Mouse (Mus musculus) thymus, postnatal 0 days (tissue): ENCODE data around the gene Nkiras2. TPM values are rescaled to one million over a fixed set of nuclear protein-coding genes. Genes with fewer than 3 reads are reported as not detected.
"Not testable (repeated sequence)": the region's sequence is repeated elsewhere in the genome, so short reads cannot be mapped to it uniquely, and the experiment has no call there.

Experiments used
- DNase-seq: peaks from one replicate; pipeline ENCODE4 v3.0.0-alpha.2; 2015; ENCODE audit warnings: low spot score
- polyA plus RNA-seq: library from polyadenylated mRNA; unstranded; fragments of >200 nt; fragmentation: Nextera tagmentation; extraction: Ambion mirVana; gene quantifications from 2 replicates; pipeline ENCODE4 v1.2.1, GENCODE M21; 2015

Nkiras2 gene
- polyA plus RNA-seq, 1 experiment from 2014 or later: 39.7 TPM

DNA sequence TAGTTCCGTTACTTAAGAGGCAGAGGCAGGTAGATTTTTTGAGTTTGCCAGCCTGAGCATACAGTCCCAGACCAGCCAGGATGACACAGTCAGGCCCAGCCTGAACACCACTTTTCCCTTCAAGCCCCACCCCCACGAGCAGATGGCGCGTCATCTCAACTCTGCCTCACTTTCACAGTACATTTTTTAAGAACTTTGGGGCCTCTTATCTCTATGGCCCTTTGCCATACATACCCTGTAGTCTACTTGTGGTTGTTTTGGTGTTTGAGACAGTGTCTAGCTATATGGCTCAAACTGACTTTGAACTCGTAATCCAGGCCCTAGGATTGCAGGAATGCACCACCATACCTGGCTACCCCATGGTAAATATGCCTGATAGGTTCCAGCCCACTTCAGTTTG, 9.0 kb downstream of the Nkiras2 start:
- no peak for DNase-seq

DNA sequence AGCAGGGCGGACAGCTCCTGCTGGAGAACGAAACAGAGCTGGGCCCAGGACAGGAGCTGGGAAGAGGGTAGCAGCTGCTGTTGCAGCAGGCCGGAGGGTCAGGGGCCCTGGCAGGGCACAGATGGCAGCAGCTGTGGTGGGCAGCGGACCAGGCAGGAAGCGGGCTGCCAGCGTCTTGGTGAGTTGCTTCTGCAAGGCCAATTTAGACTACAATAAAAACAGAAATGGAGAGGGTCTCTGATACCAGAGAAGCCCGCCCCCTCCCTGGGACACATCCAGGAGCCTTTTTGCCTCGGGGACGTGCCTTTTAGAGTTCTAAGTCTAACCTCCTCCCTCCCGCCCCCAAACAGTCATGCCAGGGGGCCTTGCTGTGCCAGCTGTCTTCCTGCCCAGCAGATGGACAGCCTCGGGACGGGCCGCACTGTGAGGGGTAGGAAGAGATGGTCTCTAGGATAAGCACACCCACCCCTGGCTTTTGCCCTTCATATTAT, 9.9 kb downstream of the Nkiras2 start:
- no peak for DNase-seq

DNA sequence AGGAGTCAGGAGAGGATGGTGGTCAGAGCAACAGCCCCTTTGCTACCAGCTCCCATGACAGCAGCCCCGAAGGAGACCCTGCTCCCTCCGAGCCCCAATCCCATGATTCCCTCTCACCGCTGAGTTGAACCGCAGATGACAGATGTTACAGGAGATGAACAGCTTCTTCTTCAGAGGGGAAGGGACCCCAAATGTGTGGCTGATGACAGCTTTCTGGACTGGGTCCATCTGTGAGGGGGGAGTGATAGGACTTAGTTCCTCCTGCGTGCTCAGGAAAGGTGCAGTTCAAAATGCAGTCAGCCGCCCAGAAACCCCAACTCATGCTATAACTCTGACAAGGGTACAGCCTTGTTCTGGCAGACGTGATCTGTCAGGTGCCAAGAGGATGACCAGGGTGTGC, 15.5 kb downstream of the Nkiras2 start:
- DNase-seq: no peak

DNA sequence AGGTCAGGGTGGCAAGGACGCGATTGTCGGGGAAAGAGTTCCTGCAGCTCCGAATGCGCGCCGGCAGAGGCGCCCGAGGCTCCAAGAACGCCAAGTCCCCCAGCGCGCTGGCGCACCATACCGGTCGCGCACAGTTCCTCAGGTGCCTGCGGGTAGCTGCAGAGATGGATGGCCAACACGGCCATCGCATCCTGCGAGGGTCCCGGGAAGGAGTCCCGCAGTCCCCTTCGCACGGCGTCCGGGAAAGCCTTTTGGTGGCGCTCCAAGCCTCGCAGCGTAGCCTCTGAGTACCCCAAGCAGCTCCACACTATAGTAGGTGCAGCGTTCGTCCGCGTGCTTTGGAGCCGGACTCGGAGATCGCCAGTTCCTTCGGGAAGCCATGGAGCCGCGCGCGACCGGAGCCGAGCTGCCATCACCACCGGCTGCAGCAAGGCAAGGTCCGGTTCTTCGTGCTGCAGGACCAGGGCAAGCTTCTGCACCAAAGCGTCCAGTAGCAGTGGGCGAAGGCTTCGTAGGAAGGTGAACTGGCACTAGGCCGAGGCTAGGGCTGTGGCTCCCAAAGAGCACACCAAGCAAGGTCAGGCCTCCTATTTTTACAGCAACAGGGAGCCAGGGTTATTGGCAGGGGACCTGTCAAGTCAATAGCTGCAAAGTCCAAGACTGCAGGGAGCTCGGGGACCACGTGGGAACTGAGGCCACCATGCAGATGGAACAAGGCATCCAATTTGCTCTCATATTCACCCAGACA, 21.3 kb downstream of the Nkiras2 start:
- peak; percentile 55 for DNase-seq

DNA sequence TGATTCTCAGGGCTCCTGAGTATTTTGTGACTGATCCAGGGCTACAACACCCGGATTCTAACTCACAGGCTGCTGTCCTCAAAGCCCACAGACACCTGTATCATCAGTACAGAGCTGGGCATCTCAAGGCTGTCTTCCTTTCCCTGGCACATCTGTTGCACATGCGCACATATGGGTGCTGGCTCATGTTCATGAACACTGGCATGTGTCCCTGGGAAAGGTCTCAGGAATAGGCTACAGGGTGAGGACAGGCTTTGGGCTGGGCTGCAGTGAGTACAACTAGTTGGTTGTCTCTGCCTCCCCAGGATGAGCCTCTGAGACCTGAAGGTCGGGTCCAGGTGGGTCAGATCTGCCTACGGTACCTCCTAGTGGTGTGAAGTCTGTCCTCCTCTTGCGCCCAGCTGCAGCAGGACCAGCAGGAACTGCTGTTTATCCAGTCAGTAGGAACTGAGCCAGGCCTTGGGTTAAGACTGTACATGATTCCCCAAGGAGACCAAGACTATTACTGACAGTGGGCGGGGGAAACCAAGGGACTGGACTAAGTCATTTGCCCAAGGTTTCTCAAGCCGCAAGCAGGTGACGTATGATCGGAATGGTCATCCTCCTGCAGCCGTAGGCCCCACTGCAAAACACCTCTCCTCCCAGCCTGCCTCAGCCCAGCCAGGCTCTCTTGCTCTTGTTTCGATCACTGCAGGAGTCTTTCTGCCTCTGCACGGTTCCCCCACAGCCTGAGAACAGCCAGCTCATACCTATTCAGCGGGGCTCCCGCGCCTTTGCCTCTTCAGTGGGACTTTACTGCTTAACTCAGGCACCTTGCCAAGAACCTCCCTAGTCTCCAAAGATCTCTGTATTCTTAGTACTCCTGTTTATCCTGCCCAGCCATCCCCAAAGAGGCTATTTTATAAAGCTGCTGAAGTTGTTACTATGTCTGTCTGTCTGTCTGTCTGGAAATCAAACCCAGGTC, 24.9 kb downstream of the Nkiras2 start:
- no peak for DNase-seq

DNA sequence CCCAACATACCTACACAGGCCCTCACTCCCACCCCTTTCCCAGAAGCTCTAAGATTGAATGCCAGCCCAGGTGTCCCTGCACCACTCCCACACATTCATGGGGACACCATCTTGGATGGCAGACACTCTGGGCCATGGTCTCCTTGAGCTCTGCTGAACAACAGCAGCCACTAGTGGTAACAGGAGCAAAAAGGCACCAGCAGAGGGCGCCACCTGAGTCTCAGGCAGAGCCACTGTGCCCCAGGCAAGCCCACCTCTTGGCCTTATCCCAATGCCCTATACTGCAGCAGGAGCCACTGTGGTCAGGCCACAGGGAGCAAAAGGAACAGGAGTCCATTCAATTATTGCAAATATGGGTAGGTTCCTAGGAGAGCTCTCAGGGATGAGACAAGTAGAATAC, 27.2 kb downstream of the Nkiras2 start:
- peak; percentile 73 for DNase-seq

DNA sequence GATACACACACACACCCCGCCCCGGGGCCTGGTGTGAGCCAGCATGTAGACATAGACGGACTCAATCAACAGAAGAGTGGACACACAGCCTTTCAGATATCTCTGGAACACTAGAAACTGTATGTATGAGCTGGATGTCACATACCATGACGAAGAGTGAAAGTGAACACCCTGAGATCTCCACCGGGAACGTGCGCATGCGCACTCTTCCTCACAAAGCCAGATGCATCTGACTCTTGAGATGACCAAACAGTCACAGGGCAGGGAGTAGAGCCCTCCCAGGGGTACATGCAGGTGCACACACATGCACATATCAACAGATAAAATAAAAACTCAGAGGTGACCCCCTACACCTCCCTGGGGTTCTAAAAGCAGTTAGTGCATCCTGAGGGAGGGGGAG, 29.4 kb downstream of the Nkiras2 start:
- no peak for DNase-seq

DNA sequence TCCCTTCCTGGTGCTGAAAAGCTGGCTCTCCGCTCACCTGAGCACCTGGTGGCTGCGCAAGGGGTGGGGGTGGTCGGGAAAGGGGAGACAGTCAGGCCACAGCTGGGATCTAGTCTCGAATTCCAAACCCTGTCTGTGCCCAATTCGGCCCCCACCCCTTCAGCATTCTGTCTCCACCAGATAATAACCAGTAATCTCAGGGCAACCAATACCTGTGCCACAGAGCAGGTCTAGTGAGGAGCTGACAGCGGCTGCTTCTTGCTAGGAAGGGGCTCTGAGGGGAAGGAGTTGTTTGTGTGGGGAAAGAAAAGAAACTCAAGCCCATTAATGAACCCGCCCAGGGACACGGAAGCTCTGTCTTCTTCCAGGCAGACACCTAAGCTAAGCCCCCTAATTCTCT, 32.2 kb downstream of the Nkiras2 start:
- no peak for DNase-seq

DNA sequence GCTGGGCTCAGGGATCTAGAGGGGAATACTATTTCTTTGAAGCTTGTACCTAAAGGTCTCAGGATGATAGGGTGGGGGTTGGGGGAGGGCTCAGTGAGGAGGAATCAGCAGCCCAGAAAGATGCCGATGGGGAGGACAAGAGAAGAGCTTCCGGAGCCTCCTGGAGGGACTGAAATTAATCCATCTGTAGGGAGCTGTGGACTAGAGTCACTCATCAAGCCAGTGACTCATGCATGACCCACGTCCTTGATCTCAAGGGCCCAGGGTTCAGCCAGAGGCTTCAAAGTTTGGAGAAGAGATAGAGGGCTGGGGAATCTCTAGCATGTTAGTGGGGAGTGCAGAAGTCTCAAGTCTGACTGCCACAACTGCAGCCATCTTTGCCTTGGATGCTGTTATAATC, 32.7 kb downstream of the Nkiras2 start:
- no peak for DNase-seq

DNA sequence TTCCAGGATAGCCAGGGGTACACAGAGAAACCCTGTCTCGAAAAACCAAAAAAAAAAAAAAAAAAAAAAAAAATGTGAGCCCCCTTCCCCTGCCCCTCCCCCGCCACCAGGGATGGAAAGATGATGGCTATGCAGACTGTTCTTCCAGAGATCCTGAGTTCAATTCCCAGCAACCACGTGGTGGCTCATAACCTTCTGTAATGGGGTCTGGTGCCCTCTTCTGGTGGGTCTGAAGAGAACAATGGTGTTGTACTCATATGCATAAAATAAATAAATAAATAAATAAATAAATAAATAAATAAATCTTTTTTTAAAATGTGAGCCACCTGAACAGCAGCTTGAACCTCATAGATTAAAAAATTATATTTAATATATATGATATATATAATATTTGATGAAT, 36.5 kb downstream of the Nkiras2 start:
- DNase-seq: not testable (repeated sequence)

DNA sequence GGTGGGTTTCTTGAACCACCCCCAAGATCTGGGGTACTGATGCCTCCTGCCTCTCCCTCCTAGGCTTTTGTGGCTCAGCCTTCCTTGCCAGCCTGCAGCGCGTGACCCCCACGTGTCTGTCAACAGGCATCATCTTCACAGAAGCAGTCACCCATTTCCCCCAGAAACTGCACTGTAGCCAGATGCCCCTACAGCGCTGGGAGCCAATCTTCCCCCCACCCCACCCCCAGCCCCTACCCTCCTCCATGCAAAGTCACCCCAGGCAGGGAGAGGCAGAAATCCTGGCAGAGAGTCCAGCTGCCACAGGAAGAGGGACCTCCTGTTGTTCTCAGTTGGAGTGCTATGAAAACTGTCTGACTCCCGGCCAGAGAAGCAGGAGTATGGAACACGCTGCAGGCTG, 37.4 kb downstream of the Nkiras2 start:
- no peak for DNase-seq

DNA sequence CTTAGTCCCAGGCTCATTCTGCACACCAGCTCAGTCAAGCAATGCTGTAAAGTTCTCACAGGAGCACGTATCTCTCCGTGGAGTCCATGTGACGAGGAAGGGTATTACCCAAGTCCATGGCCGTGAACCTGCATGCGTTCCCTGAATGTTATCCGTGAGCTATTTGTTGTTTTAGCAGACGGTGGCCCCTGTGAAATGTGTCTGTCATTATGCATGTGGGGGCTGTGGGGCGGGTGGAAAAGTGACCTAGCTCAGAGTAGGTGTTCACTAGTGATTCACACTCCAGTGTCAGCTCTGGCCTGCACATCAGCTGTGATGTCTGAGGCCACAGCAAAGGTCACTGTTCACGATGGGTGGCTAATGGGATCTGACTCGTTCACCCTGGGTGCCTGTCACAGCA, 40.8 kb downstream of the Nkiras2 start:
- no peak for DNase-seq

DNA sequence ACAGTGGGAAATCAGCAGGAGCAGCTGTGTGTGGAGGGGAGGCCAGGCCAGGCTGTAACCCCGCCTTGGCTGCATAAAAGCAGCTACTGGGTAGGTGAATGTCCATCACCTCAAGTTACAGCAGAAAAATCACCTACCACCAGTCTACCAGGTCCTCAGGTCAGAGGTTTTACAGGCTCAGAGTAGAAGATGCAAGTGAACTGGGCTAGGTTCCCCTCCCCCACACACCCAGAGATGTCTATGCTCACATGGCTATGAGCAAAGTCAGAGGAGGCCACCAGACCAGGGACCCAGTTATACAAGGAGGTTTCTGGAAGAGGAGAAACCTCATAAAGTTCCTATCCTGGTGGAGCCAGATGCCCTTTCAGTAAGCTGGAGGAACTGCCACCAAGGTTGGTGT, 52.0 kb downstream of the Nkiras2 start:
- no peak for DNase-seq

DNA sequence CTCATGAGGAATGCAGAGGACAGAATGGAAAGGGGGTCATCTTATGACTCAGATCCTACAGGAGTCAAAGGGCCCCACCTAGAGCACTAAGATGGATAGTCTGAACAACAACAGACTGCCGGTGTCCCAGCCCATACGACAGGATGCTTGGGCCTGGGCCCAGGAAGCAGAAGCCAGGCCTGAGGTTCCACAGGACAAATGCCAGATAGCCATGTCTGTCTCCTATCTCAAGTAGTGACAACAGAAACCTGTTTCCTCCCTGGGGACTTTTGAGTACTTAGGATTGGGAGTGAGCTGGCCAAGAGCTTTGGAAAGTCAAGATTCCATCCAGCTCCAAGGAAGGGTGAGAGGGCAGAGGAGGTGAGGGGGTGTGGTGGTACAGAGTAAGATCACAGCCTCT, 52.9 kb downstream of the Nkiras2 start:
- DNase-seq: no peak

DNA sequence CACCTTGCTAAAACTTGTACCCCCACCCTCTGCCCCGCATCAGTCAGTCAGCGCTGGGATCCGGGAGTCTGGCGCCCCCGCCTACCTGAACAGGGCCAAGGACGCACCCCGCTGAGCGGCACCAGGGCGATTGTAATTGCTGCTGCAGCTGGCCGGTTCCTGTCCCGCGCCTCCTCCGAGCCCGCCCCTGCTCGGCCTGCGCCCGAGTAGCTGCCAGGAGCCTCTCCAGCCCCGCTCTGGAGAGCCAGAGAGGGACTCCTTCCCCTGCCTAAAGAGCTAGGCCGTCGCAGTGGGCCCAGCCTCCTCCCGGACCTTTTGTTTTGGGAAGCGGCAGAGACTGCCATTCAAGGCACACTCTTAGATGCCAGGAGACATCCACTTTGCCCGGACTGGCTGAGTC, 54.1 kb downstream of the Nkiras2 start:
- no peak for DNase-seq

Other genes starting within 250 kb of the Nkiras2 start
- 94.2 and 95.3 TPM in 2 replicates for gene Jup, start 221.5 kb upstream of the Nkiras2 start, polyA plus RNA-seq
- 14.8 and 15.3 TPM in 2 replicates for gene P3h4, start 204.4 kb upstream of the Nkiras2 start, polyA plus RNA-seq
- 12.2 and 16.4 TPM in 2 replicates for gene Fkbp10, start 203.5 kb upstream of the Nkiras2 start, polyA plus RNA-seq
- 147 TPM in 2 replicates for gene Nt5c3b, start 177.4 kb upstream of the Nkiras2 start, polyA plus RNA-seq
- gene Klhl10, start 177.3 kb upstream of the Nkiras2 start, polyA plus RNA-seq: 0.39 and 0.55 TPM in 2 replicates
- 5.3 and 5.4 TPM in 2 replicates for gene Klhl11, start 146.5 kb upstream of the Nkiras2 start, polyA plus RNA-seq
- gene Acly, start 91.2 kb upstream of the Nkiras2 start, polyA plus RNA-seq: 99.2 and 109 TPM in 2 replicates
- gene Ttc25, start 73.6 kb upstream of the Nkiras2 start, polyA plus RNA-seq: 0.56 and 0.57 TPM in 2 replicates
- 167 and 169 TPM in 2 replicates for gene Cnp, start 44.3 kb upstream of the Nkiras2 start, polyA plus RNA-seq
- gene Dnajc7, start 924 bp downstream of the Nkiras2 start, polyA plus RNA-seq: 191 and 202 TPM in 2 replicates
- 0.12 TPM in 1 of 2 replicates, not detected in the other for gene Zfp385c, start 73.2 kb downstream of the Nkiras2 start, polyA plus RNA-seq
- 10.2 and 10.7 TPM in 2 replicates for gene Dhx58, start 85.0 kb downstream of the Nkiras2 start, polyA plus RNA-seq
- 33.2 and 39.3 TPM in 2 replicates for gene Kat2a, start 93.2 kb downstream of the Nkiras2 start, polyA plus RNA-seq
- 0.18 TPM in 1 of 2 replicates, not detected in the other for gene Hspb9, start 94.6 kb downstream of the Nkiras2 start, polyA plus RNA-seq
- 35.8 and 38.6 TPM in 2 replicates for gene Rab5c, start 119.0 kb downstream of the Nkiras2 start, polyA plus RNA-seq
- 0.03 TPM in 1 of 2 replicates, not detected in the other for gene Kcnh4, start 140.7 kb downstream of the Nkiras2 start, polyA plus RNA-seq
- gene Hcrt, start 143.7 kb downstream of the Nkiras2 start, polyA plus RNA-seq: 0.34 and 0.54 TPM in 2 replicates
- 2.4 and 2.7 TPM in 2 replicates for gene Ghdc, start 151.7 kb downstream of the Nkiras2 start, polyA plus RNA-seq
- 99.6 and 105 TPM in 2 replicates for gene Stat5b, start 231.5 kb downstream of the Nkiras2 start, polyA plus RNA-seq
- 61.2 and 62.7 TPM in 2 replicates for gene Stat5a, start 240.1 kb downstream of the Nkiras2 start, polyA plus RNA-seq